Mouse (Mus musculus) stomach, embryonic 15.5 days (tissue): ENCODE data around the gene Riiad1. TPM values are rescaled to one million over a fixed set of nuclear protein-coding genes. Genes with fewer than 3 reads are reported as not detected.

Source experiments
- polyA plus RNA-seq: library from polyadenylated mRNA; unstranded; fragments of >200 nt; fragmentation: Nextera tagmentation; extraction: Ambion mirVana; gene quantifications from 2 replicates; pipeline ENCODE4 v1.2.1, GENCODE M21; 2015

Riiad1 gene
- polyA plus RNA-seq, 1 experiment from 2014 or later, result 4.6 TPM

Other genes starting within 250 kb of the Riiad1 start
- gene Gm4778, start 216.3 kb downstream of the Riiad1 start, polyA plus RNA-seq, result not detected in 2 replicates
- gene Them4, start 170.3 kb downstream of the Riiad1 start, polyA plus RNA-seq, result 11.2 and 11.9 TPM in 2 replicates
- gene Them5, start 138.2 kb downstream of the Riiad1 start, polyA plus RNA-seq, result 5.2 and 10.4 TPM in 2 replicates
- 1.4 and 2.0 TPM in 2 replicates for gene C2cd4d, start 117.9 kb downstream of the Riiad1 start, polyA plus RNA-seq
- 7.0 and 7.6 TPM in 2 replicates for gene Rorc, start 107.5 kb downstream of the Riiad1 start, polyA plus RNA-seq
- gene Lingo4, start 81.8 kb downstream of the Riiad1 start, polyA plus RNA-seq, result 0.49 and 0.51 TPM in 2 replicates
- gene Tdrkh, start 67.1 kb downstream of the Riiad1 start, polyA plus RNA-seq, result 9.4 and 10.6 TPM in 2 replicates
- 66.3 and 68.6 TPM in 2 replicates for gene Mrpl9, start 37.0 kb downstream of the Riiad1 start, polyA plus RNA-seq
- gene Oaz3, start 36.4 kb downstream of the Riiad1 start, polyA plus RNA-seq, result 0.79 and 1.5 TPM in 2 replicates
- 23.0 and 25.8 TPM in 2 replicates for gene Celf3, start 2.0 kb downstream of the Riiad1 start, polyA plus RNA-seq
- 37.4 and 41.6 TPM in 2 replicates for gene Snx27, start 102.4 kb upstream of the Riiad1 start, polyA plus RNA-seq
- not detected in 2 replicates for gene Gm10972, start 162.8 kb upstream of the Riiad1 start, polyA plus RNA-seq
- gene Tuft1, start 178.5 kb upstream of the Riiad1 start, polyA plus RNA-seq, result 12.8 and 13.7 TPM in 2 replicates
- gene Selenbp2, start 213.2 kb upstream of the Riiad1 start, polyA plus RNA-seq, result 6.2 and 6.3 TPM in 2 replicates